Mouse (Mus musculus) ovary, postnatal 36 days (tissue): Measurements from ENCODE around the gene Phlpp1.
"Not testable (repeated sequence)": the region's sequence is repeated elsewhere in the genome, so short reads cannot be mapped to it uniquely, and the experiment has no call there.

ENCODE experiments used
- DNase-seq: peaks from one replicate; pipeline ENCODE4 v3.0.0; 2022; ENCODE audit warnings: low spot score, mixed read lengths

Gene Phlpp1

DNA sequence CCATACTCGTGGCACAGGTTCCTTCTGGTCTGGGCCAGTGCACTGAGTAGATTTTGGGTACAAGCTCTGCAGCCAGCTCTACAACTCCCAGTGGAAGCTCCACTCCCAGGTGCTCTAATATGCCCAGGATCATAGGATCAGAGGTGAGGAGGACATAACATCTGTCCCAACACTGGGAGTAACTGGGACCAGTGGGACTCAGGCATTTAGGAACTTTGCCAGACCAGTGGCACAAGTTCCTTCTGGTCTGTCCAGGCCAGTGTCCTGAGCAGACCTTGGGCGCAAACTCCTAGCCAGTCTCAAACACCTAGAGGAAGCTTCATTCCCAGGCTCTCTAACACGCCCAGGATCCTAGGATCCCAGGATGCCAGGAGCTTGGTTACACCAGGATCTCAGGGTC lies 72.7 kb downstream of the Phlpp1 start:
- no peak for DNase-seq

DNA sequence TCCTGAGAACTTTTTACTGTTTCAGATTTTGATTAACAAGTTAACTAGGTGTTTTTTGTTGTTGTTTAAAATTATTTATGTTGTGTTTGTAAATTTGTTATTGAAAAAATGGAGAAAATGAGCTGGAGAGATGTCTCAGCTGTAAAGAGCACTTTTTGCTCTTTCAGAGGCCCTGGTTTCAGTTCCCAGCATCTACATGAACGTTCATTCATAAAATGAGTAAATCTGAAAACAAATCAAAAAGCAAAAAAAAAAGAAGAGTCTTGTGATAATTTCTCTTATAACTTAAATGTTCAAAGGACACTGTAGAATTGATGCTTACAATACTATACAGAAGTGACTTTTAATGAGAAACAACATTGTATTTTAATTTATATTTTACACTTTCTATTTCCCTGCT lies 82.5 kb downstream of the Phlpp1 start:
- DNase-seq = no peak

GRCm38 (mm10) chr1:106257176-106257575 lies 85.6 kb downstream of the Phlpp1 start:
- DNase-seq = no peak

GRCm38 (mm10) chr1:106268028-106268799 lies 96.7 kb downstream of the Phlpp1 start:
- DNase-seq = no peak

GRCm38 (mm10) chr1:106269337-106269736 lies 97.8 kb downstream of the Phlpp1 start:
- DNase-seq = no peak

GRCm38 (mm10) chr1:106272916-106273315 lies 101.4 kb downstream of the Phlpp1 start:
- no peak for DNase-seq

DNA sequence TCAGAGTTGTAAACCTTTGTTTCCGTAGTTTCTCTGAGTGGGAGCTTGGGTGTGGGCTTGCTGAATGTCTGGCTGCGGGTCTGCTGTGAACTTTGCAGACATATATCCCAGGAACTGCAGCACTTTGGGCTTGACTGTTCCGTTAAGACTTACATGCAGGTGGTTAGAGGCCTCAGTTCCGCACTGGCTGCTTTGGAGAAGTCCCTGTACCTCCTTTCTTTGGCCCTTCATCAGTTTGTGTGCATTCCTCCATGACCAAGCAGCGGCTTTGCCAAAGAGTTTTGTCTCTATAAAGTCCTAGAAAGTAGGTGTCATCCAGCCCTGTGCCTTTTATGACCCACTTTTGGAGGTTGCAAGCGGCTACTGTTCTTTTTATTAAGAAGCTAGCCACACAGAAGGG lies 102.2 kb downstream of the Phlpp1 start:
- DNase-seq = no peak

DNA sequence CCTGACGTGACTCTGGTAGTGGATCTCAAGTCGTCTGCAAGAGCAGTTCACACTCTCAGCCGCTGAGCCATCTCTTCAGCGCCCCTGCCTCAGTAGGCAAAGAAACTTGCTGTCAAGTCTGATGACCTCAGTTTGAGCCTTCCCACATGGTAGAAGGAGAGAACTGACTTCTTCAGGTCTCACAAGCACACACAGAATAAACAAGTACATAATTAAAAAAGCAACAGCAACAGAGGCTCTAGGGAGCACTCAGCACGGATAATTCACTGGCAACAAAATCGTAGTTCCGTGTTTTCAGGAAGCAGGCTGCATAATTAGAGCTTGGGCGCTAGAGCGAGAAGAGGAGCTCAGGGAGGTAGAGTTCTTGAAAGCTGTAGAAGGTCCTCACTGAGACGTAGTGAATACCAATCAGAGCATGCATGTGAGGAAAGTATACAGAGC lies 103.0 kb downstream of the Phlpp1 start:
- no peak for DNase-seq

DNA sequence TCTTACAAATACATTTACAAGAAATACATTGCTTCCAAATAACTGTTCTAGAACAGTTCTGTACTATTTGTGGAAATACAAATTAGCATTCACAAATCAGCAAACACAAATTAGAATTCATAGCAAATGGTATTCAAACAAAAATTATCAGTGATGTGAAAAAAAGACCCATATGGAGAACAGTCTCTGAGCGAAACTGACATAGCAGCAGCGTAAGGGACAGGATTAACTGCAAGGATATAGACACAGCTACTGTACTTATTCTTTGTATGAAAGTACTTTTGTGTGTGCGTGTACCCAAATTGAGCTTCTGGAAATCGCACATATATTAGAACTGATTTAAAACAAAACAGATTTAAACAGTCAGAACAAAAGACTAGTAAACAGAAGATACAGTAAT lies 103.6 kb downstream of the Phlpp1 start:
- DNase-seq = no peak

DNA sequence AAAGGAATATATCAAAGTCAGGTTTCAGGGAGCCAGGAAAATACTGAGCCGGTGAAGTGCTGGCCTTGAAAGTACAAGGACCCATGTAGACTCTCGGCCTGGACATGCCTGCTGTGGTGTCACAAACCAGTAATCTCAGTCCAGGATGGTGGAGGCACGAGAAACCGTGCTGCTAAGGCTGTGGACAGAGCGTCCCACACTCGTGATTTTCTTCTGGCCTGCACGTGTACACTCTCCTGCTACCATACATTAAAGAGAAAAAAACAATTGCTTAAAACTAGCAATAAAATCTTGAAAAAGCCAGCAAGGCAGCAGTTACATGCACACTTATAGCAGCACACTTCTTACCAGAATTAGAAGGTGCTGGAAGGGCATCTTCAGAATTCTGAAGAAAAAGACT lies 104.2 kb downstream of the Phlpp1 start:
- DNase-seq = no peak

DNA sequence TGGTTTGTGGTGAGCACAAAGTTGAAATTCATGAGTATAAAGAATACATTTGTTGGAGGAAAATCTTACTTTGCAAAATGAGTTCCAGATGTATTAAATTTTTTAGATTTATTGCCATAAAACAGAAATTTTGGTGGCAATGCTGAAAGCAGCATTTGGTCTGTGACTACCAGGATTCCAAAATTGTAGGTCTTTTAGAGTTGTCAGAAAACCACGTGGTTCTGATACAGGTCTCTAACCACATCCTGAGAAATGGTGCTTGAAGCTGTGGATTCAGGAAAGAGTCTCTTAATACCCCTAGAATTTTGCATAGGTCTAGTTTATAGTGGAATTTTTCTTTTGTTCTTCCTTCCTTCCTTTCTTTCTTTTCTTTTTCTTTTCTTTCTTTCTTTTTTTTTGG lies 105.3 kb downstream of the Phlpp1 start:
- DNase-seq = no peak

DNA sequence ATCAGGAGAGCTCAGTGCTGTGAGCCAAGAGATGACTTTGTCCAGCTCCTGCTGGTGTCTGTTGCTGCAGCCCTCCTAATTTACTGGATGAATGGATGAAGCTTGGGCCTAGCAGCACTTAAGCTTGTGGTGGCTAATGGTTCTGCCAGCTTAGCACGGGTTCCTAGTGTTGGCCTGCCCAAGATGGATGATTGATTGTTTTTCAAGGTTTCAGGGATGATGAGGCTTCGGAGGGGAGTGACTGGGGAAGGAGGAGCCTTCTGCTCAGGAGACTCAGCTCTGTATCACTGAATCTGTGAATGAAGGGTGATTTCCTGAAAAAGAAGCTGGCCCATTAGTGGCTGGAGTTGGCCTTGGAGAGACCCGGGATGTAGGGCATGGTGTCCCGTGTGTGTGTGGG lies 105.7 kb downstream of the Phlpp1 start:
- no peak for DNase-seq

DNA sequence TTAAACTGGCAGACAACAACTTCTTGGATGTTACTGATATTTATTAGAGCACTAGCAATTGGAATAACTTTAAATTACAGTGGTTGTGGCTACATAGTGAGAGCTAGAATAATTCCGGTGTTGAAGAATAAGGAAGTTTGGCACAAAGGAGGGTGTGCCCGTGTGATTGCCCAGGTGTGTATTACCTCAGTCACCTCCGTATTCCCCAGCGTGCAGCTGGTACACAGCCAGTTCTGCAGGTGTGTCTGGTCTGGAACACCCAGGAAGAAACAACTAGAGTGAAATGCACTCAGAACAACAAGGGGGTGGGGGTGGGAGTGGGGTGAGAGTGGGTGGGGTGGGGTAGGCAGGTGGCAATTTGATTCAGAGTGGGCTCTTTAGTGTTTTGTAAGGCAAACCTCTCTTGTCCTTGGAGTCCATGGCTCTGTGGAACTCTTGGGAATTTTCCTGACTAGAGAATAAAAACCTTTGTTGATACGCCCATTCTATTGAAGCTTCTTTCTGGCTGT lies 107.1 kb downstream of the Phlpp1 start:
- DNase-seq = no peak

DNA sequence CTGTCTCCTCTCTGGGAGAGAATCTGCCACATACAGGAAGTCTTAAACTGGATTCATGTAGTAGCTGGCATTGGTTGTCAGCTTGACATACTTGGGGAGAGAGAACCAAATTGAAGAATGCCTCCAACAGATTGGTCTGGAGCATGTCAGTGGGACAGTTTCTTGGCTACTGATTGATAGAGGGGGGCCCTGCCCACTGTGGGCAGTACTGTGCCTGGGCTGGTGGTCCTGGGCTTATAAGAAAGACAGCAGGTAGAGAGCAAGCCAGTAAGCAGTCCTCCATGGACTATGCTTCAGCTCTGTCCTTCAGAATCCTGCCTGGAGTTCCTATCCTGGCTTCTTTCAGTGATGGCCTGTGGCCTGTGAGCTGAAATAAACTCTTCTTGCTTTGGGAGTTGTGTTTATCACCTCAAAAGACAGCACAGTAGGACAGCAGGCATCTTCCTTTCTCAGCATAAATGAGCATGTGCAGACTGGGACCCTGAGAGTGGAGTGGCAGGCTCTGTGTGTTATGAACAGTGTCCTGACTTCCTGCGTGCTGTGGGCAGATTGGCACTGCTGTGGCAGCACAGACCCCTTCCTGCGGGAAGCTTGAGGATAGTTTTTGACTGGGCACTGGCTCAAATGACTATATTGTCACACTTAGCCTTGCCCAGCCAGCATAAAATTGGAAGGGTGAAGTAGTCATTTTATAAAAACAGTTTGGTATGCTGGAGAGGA lies 108.0 kb downstream of the Phlpp1 start:
- no peak for DNase-seq

- no peak for DNase-seq
Observed at GRCm38 (mm10) chr1:106280171-106280913, 108.8 kb downstream of the Phlpp1 start.

DNA sequence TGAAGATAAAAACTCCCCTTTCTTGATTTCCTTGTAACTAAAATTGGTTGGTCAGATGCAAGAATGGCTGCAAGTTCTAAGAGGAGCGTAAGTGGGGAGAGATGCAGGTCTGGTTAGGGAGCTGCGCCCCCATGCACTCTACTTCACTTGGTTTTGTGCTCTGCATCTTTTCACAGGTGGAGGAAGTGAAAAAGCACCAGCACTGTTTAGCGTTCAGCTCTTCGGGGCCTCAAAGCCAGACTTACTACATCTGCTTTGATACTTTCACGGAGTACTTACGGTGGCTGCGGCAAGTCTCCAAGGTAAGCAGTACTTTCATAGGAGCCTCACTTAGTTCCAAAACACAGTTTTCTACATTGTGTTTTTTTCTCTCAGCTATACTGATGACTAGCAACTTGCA lies 115.3 kb downstream of the Phlpp1 start:
- DNase-seq = no peak

DNA sequence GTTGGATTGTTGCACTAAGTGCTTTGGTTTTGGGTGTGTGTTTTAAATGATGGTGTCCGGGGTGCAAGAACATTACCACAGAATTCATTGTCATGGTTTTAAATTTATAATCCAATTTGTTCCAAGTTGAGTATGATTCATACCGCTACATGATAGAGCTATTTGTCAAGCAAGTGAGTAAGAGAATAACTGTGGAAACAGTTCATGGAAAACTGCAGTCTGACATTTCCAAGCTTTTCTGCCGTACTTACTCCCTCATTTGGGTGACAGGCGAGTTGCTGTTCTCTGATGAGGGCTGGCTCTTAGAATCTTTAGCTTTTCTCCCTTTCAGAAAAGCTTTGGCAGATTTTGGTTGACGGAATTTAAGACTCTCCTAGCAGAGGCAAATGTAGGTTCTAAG lies 117.5 kb downstream of the Phlpp1 start:
- DNase-seq = no peak

- DNase-seq = no peak
Observed at GRCm38 (mm10) chr1:106289580-106289979, 118.0 kb downstream of the Phlpp1 start.

DNA sequence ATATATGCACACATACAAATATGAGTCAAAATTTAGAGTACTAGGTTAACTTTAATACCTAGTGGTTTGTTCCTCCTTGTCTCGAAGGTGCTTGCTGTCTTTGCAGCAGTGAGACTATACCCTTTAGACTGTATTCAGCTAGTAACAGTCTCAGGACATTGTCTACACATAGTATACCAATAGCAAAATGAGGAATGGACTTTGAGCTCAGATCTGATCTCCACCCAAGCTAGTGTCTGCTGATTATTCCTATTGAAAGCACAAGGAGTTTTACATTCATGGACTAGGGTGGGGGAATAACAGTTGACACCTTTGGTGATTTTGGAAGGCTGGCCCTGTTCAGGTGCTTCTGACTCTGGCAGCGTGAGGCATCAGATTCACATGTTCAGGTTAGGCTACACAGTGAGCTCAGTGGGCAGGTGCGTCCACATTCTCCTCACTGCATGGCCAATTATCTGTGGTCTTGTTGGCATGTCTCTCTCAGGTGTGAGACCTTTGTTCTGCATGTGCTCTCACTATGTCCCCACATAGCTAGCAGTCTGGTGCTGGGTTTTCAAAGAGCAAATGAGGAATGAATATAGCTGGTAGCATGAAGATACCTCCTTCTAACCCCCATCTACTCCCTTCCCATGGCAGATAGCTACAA lies 138.0 kb downstream of the Phlpp1 start:
- DNase-seq = no peak

- DNase-seq = no peak
Observed at GRCm38 (mm10) chr1:106310285-106310684, 138.7 kb downstream of the Phlpp1 start.

- not testable (repeated sequence) for DNase-seq
Observed at GRCm38 (mm10) chr1:106311830-106312229, 140.3 kb downstream of the Phlpp1 start.

DNA sequence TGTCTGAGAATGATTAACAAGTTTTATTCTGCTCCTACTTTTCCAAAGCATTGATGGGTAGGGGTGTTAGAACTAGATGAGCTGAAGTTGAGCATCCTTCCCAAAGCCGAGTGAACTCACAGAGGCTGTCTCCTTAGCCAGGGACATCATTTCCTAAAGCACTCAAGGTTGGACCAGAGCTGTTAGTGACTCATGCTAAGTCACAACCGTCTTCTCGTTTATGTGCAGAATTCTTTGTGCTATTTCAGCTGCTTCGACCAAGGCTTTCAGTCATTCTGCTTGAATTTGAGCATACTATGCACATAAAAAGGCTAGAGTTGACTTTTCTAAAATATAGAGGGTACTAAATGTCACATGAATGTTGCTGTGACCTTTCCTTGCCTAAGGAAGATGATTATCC lies 142.9 kb downstream of the Phlpp1 start:
- DNase-seq = no peak
